Mouse (Mus musculus): ENCODE data around the gene Pbx4.

The Pbx4 gene

GRCm38 (mm10) chr8:69832298-69832853 lies at the start of gene Pbx4:
Pbx4 (plus strand) TSS chr8:69832491.
- H3K36me3 ChIP-seq (ENCODE audit: control insufficient read depth, insufficient read depth, low read length, poor library complexity, severe bottlenecking), result no peaks in the 10 kb centered on the region
- no peaks in the 10 kb centered on the region for H3K27me3 ChIP-seq (ENCODE audit: control insufficient read depth, insufficient read depth, low read length, poor library complexity, severe bottlenecking)
- DNase-seq (ENCODE audit: low read depth, low spot score), result peak; percentile 98

GRCm38 (mm10) chr8:69789105-69789504 lies 43.2 kb upstream of the Pbx4 start:
- peaks cover 1% of the 10 kb centered on the region; the same call in 1 of the 2 replicates for H3K36me3 ChIP-seq (ENCODE audit: control insufficient read depth, insufficient read depth, low read length, poor library complexity, severe bottlenecking)
- DNase-seq (ENCODE audit: low read depth, low spot score), result no peak
- H3K27me3 ChIP-seq (ENCODE audit: control insufficient read depth, insufficient read depth, low read length, poor library complexity, severe bottlenecking), result no peaks in the 10 kb centered on the region

- H3K36me3 ChIP-seq (ENCODE audit: control insufficient read depth, insufficient read depth, low read length, poor library complexity, severe bottlenecking), result peaks cover 1% of the 10 kb centered on the region; the same call in 1 of the 2 replicates
- H3K27me3 ChIP-seq (ENCODE audit: control insufficient read depth, insufficient read depth, low read length, poor library complexity, severe bottlenecking), result no peaks in the 10 kb centered on the region
- no peak for DNase-seq (ENCODE audit: low read depth, low spot score)
These were observed 42.6 kb upstream of the Pbx4 start for GRCm38 (mm10) chr8:69789731-69790130.

- Histone ChIP-seq H3K36me3 (ENCODE audit: control insufficient read depth, insufficient read depth, low read length, poor library complexity, severe bottlenecking) (peaks cover 1% of the 10 kb centered on the region; the same call in 1 of the 2 replicates), H3K27me3 (ENCODE audit: control insufficient read depth, insufficient read depth, low read length, poor library complexity, severe bottlenecking) (no peaks in the 10 kb centered on the region)
- DNase-seq (ENCODE audit: low read depth, low spot score), result peak; percentile 16
These were observed 41.9 kb upstream of the Pbx4 start for GRCm38 (mm10) chr8:69790364-69790763.

- H3K36me3 ChIP-seq (ENCODE audit: control insufficient read depth, insufficient read depth, low read length, poor library complexity, severe bottlenecking), result peaks cover 1% of the 10 kb centered on the region
- H3K27me3 ChIP-seq (ENCODE audit: control insufficient read depth, insufficient read depth, low read length, poor library complexity, severe bottlenecking), result no peaks in the 10 kb centered on the region
These were observed 41.4 kb upstream of the Pbx4 start, which contains the start of the genes Atp13a1 and Zfp866 for GRCm38 (mm10) chr8:69790773-69791367. Atp13a1 (plus strand) TSS chr8:69791163. Zfp866 (minus strand) TSS chr8:69791178.

GRCm38 (mm10) chr8:69791415-69792068 lies 40.7 kb upstream of the Pbx4 start:
- peak; percentile 40 for DNase-seq (ENCODE audit: low read depth, low spot score)
- Histone ChIP-seq H3K27me3 (ENCODE audit: control insufficient read depth, insufficient read depth, low read length, poor library complexity, severe bottlenecking) (no peaks in the 10 kb centered on the region), H3K36me3 (ENCODE audit: control insufficient read depth, insufficient read depth, low read length, poor library complexity, severe bottlenecking) (peaks cover 3% of the 10 kb centered on the region)

More at GRCm38 (mm10) chr8:69790773-69791367, 41.4 kb upstream of the Pbx4 start, which contains the start of the genes Atp13a1 and Zfp866:
- DNase-seq (ENCODE audit: low read depth, low spot score), result peak; percentile 92

GRCm38 (mm10) chr8:69793666-69794065 lies 38.6 kb upstream of the Pbx4 start:
- Histone ChIP-seq H3K27me3 (ENCODE audit: control insufficient read depth, insufficient read depth, low read length, poor library complexity, severe bottlenecking) (no peaks in the 10 kb centered on the region), H3K36me3 (ENCODE audit: control insufficient read depth, insufficient read depth, low read length, poor library complexity, severe bottlenecking) (peaks cover 6% of the 10 kb centered on the region)
- DNase-seq (ENCODE audit: low read depth, low spot score), result no peak

GRCm38 (mm10) chr8:69794096-69794495 lies 38.2 kb upstream of the Pbx4 start:
- no peaks in the 10 kb centered on the region for H3K27me3 ChIP-seq (ENCODE audit: control insufficient read depth, insufficient read depth, low read length, poor library complexity, severe bottlenecking)
- peaks cover 8% of the 10 kb centered on the region for H3K36me3 ChIP-seq (ENCODE audit: control insufficient read depth, insufficient read depth, low read length, poor library complexity, severe bottlenecking)
- DNase-seq (ENCODE audit: low read depth, low spot score), result no peak

GRCm38 (mm10) chr8:69794901-69795300 lies 37.4 kb upstream of the Pbx4 start:
- no peaks in the 10 kb centered on the region for H3K27me3 ChIP-seq (ENCODE audit: control insufficient read depth, insufficient read depth, low read length, poor library complexity, severe bottlenecking)
- H3K36me3 ChIP-seq (ENCODE audit: control insufficient read depth, insufficient read depth, low read length, poor library complexity, severe bottlenecking), result peaks cover 12% of the 10 kb centered on the region
- no peak for DNase-seq (ENCODE audit: low read depth, low spot score)

- H3K36me3 ChIP-seq (ENCODE audit: control insufficient read depth, insufficient read depth, low read length, poor library complexity, severe bottlenecking), result peaks cover 14% of the 10 kb centered on the region
These were observed 35.5 kb upstream of the Pbx4 start for GRCm38 (mm10) chr8:69796721-69797345.

GRCm38 (mm10) chr8:69797661-69798060 lies 34.6 kb upstream of the Pbx4 start:
- Histone ChIP-seq H3K27me3 (ENCODE audit: control insufficient read depth, insufficient read depth, low read length, poor library complexity, severe bottlenecking) (no peaks in the 10 kb centered on the region), H3K36me3 (ENCODE audit: control insufficient read depth, insufficient read depth, low read length, poor library complexity, severe bottlenecking) (peaks cover 14% of the 10 kb centered on the region)
- DNase-seq (ENCODE audit: low read depth, low spot score), result no peak

More at GRCm38 (mm10) chr8:69796721-69797345, 35.5 kb upstream of the Pbx4 start:
- no peak for DNase-seq (ENCODE audit: low read depth, low spot score)
- no peaks in the 10 kb centered on the region for H3K27me3 ChIP-seq (ENCODE audit: control insufficient read depth, insufficient read depth, low read length, poor library complexity, severe bottlenecking)

- no peaks in the 10 kb centered on the region for H3K27me3 ChIP-seq (ENCODE audit: control insufficient read depth, insufficient read depth, low read length, poor library complexity, severe bottlenecking)
- peaks cover 14% of the 10 kb centered on the region for H3K36me3 ChIP-seq (ENCODE audit: control insufficient read depth, insufficient read depth, low read length, poor library complexity, severe bottlenecking)
- no peak for DNase-seq (ENCODE audit: low read depth, low spot score)
These were observed 33.0 kb upstream of the Pbx4 start for GRCm38 (mm10) chr8:69799261-69799660.

- peaks cover 14% of the 10 kb centered on the region for H3K36me3 ChIP-seq (ENCODE audit: control insufficient read depth, insufficient read depth, low read length, poor library complexity, severe bottlenecking)
- no peaks in the 10 kb centered on the region for H3K27me3 ChIP-seq (ENCODE audit: control insufficient read depth, insufficient read depth, low read length, poor library complexity, severe bottlenecking)
- no peak for DNase-seq (ENCODE audit: low read depth, low spot score)
These were observed 32.3 kb upstream of the Pbx4 start for GRCm38 (mm10) chr8:69799946-69800345.

GRCm38 (mm10) chr8:69801796-69802195 lies 30.5 kb upstream of the Pbx4 start:
- no peaks in the 10 kb centered on the region for H3K27me3 ChIP-seq (ENCODE audit: control insufficient read depth, insufficient read depth, low read length, poor library complexity, severe bottlenecking)
- no peak for DNase-seq (ENCODE audit: low read depth, low spot score)

GRCm38 (mm10) chr8:69802216-69802615 lies 30.1 kb upstream of the Pbx4 start:
- Histone ChIP-seq H3K27me3 (ENCODE audit: control insufficient read depth, insufficient read depth, low read length, poor library complexity, severe bottlenecking) (no peaks in the 10 kb centered on the region), H3K36me3 (ENCODE audit: control insufficient read depth, insufficient read depth, low read length, poor library complexity, severe bottlenecking) (peaks cover 15% of the 10 kb centered on the region)
- no peak for DNase-seq (ENCODE audit: low read depth, low spot score)

More at GRCm38 (mm10) chr8:69801796-69802195, 30.5 kb upstream of the Pbx4 start:
- peaks cover 15% of the 10 kb centered on the region for H3K36me3 ChIP-seq (ENCODE audit: control insufficient read depth, insufficient read depth, low read length, poor library complexity, severe bottlenecking)
